Mouse (Mus musculus): Measurements from ENCODE around the gene Catspere2. TPM values are rescaled to one million over a fixed set of nuclear protein-coding genes. Genes with fewer than 3 reads are reported as not detected.
A peak's percentile ranks its signal among the peaks of the same experiment; 100 is the strongest.
"Not testable (repeated sequence)": the region's sequence is repeated elsewhere in the genome, so short reads cannot be mapped to it uniquely, and the experiment has no call there.

Catspere2 gene
- polyA plus RNA-seq (2016; fragmentation: Nextera tagmentation; extraction: Ambion mirVana) = 0.20 and 0.40 TPM in 2 replicates

DNA sequence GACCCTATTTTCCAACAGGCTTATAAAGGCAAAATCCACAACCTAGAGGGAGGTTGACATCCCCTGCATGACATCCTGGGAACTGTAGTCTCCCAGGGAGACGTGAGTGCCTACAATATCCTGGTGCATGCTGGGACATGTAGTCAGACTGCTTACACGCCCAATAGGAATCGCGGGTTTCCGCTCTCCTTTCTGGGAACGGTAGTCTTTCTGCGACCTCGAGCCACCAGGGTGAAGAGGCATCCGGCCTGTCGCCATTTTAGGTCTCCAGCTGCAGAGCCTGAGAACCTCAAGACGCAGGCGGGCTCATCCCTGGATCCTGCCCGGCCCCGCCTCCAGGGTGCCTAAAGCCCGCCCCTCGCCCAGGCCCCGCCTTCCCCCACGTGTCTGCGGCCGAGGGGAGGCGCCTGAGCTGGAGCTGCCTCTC lies at the start of gene Catspere2:
Gene Catspere2 (plus strand): TSS at position 400 of the 427 bp plus-strand sequence.
- under 1% methylated on average over 21 of the region's 21 CpGs for WGBS
- H3K27me3 ChIP-seq; H3K4me1 ChIP-seq; H3K9me3 ChIP-seq (replicated peaks); H3K27ac ChIP-seq; H3K36me3 ChIP-seq: not testable (repeated sequence)
- ATAC-seq (ENCODE audit: low FRiP score) = peak; percentile 99
- Histone ChIP-seq H3K4me2 (replicated peaks) (peak within 1 kb of the TSS; percentile 52), H3K9ac (peak within 1 kb of the TSS; percentile 68), H3K4me3 (peak within 1 kb of the TSS; percentile 63)

DNA sequence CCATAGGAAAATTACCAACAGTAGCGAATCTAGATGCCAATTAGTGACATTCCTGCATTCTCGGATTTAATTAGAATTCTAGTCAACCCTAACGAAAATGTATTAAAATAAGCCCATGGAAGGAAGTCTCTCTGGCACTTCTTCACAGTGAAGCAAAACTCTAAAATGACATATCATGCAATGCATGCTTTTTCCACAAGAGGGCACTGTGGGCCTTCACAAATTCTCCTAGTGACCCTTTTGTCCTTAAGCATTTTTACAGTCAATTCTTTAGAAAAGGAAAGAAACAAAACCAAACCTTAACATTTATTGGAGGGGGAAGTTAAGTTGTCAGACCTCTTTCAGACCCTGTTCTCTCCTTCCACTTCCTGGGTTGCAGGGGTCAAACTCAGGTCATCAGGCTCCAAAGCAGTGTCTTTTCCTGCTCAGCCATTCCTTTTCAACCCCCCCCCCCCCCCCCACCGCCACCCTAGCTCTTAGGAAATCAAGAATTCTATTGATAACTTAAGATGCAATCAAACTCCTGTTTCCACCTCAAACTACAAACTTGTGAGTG lies 42.7 kb upstream of the Catspere2 start:
- ATAC-seq (ENCODE audit: low FRiP score) = 0 out of 2 replicates have a peak, but pooled peaks have one; percentile 19
- 6% methylated on average over 3 of the region's 4 CpGs for WGBS
- H3K4me1 ChIP-seq; H3K9ac ChIP-seq; H3K4me3 ChIP-seq; H3K9me3 ChIP-seq (replicated peaks); H3K27ac ChIP-seq; H3K4me2 ChIP-seq (replicated peaks); H3K27me3 ChIP-seq; H3K36me3 ChIP-seq: not testable (repeated sequence)

DNA sequence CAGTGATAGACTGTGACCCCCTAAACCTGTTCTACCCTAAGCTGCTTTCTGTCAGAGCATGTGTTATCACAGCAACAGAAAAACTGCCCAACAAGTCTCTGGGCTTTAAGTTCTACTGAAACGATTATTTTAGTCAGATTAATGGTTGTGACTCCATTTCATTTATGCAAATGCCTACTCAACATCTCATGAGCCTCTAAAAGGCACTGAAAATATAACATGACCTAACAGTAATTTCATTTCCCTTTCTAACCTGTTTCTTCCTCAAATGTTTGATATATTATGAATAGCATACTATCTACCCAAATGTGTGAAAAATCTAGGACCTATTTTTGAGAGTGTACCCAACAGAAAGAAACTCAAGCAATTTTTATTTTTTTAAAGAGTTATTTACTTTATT lies 1.9 kb upstream of the Catspere2 start:
- Histone ChIP-seq H3K9ac (no peak overlapping the region), H3K4me2 (replicated peaks) (no peak overlapping the region), H3K9me3 (replicated peaks) (no peaks in the 10 kb centered on the region), H3K4me1 (no peaks in the 10 kb centered on the region), H3K27ac (no peak overlapping the region), H3K36me3 (no peaks in the 10 kb centered on the region), H3K27me3 (no peaks in the 10 kb centered on the region), H3K4me3 (no peak overlapping the region)
- ATAC-seq (ENCODE audit: low FRiP score) = no peak
- WGBS = 85% methylated on average over 1 of the region's 1 CpGs

DNA sequence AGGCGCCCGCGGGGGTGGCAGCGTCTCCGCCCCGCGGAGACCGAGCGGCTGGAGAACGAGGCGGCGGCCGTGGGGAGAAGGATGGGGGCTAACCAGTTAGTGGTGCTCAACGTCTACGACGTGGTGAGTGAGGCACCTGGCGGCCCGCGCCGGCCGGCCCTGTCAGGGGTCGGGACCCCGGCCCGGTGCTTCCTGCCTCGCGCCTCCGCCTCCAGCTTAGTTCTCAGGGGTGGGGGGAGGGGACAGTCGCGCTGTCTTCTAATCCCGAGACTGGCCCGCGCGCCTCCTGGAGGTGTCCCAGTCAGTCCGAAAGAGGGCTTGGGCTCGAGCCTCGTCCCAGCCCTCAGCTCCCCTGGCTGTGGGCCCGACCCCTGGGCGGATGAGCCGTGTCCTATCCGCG lies 359 bp downstream of the Catspere2 start:
- not testable (repeated sequence) for H3K36me3 ChIP-seq; H3K9me3 ChIP-seq (replicated peaks); H3K27me3 ChIP-seq; H3K4me1 ChIP-seq; H3K27ac ChIP-seq
- Histone ChIP-seq H3K4me3 (peak overlapping the region; percentile 63), H3K4me2 (replicated peaks) (peak overlapping the region; percentile 52), H3K9ac (peak overlapping the region; percentile 68)
- ATAC-seq (ENCODE audit: low FRiP score) = peak; percentile 63
- under 1% methylated on average over 16 of the region's 41 CpGs for WGBS

DNA sequence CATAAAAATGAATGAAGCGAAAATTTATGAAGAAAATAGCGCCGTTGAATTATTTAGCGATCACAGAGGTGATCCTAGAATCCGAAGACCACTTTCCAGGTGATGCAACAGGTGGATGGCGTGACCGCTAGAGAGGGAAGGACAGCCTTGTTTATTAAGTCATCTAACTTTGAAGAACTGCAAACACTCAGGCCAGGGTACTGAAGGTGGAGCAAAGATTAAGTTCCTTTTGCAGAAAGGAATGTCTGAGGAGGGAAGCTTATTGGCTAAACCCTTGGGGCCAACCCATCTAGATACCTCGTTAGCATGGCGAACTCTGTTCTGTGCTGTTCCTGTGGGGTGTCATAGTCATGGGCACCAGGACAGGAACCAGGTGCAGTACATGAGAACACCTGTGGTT lies 983 bp downstream of the Catspere2 start:
- Histone ChIP-seq H3K4me2 (replicated peaks) (peak overlapping the region; percentile 39), H3K9ac (no peak overlapping the region), H3K4me1 (no peaks in the 10 kb centered on the region), H3K27ac (no peak overlapping the region), H3K36me3 (no peaks in the 10 kb centered on the region), H3K9me3 (replicated peaks) (no peaks in the 10 kb centered on the region), H3K4me3 (0 out of 2 replicates have a peak overlapping the region, but pooled peaks have one; percentile 6), H3K27me3 (no peaks in the 10 kb centered on the region)
- ATAC-seq (ENCODE audit: low FRiP score) = no peak
- 70% methylated on average over 9 of the region's 9 CpGs for WGBS

DNA sequence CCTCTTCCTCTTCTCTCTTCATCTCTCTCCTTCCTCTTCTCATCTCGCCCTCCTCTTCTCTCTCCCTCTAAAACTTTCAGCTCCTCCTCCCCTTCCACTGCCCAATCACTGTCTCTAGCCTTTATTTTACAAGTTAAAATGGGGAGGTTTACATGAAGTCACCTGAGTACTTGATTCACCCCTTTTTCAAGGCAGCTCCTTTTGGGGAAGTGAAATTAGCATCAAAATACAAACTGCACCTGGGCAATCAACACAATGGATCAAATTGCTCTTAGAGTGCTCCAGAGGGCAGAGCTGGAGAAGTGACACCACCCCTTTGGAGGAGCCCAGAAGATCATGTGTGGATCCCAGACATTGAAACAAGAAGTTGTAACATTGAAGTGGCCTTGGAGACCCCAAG lies 4.3 kb downstream of the Catspere2 start:
- not testable (repeated sequence) for H3K36me3 ChIP-seq; H3K9me3 ChIP-seq (replicated peaks); H3K27ac ChIP-seq; H3K4me2 ChIP-seq (replicated peaks); H3K9ac ChIP-seq; H3K27me3 ChIP-seq; H3K4me1 ChIP-seq; H3K4me3 ChIP-seq; ATAC-seq (ENCODE audit: low FRiP score)
- 68% methylated on average over 1 of the region's 1 CpGs for WGBS

DNA sequence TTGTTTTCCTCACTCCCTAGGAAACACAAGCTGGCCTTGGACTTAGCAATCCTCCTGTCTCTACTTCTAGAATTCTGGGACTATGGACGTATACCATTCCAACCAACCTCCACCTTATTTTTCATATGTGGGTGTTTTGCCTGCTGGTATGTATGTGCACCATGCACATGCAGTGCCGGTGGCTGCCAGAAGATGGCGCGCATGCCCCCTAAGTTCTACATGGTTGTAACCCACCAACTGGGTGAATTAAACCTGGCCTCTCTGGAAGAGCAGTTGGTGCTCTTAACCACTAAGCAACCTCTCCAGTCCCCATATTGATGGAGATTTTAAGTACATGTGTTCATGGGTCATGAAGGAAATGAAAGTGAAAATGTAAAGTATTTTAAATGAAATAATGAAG lies 89.6 kb downstream of the Catspere2 start:
- H3K27me3 ChIP-seq; H3K4me3 ChIP-seq; H3K4me2 ChIP-seq (replicated peaks); H3K9ac ChIP-seq; H3K4me1 ChIP-seq; H3K27ac ChIP-seq; H3K9me3 ChIP-seq (replicated peaks); H3K36me3 ChIP-seq; ATAC-seq (ENCODE audit: low FRiP score): not testable (repeated sequence)
- 61% methylated on average over 4 of the region's 4 CpGs for WGBS

DNA sequence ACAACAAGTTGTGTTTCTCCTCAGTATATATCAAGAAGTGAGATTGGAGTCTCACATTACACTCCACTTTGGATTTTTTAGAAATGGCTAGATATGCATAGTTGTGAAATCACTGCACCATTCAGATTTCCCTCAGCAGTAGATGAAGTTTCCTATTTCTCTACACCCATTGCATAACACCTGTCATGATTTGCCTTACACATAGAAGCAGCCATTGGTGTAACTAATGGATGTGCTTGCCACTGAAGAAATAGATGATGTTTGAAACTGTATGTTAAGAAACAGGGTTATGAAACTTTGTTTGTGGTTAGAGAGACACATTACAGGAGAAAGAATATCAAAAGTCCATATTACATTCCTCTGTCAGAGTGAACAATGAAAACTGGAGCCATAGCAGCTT lies 114.6 kb downstream of the Catspere2 start:
- H3K27me3 ChIP-seq; H3K9me3 ChIP-seq (replicated peaks); H3K27ac ChIP-seq; ATAC-seq (ENCODE audit: low FRiP score); H3K4me1 ChIP-seq; H3K4me3 ChIP-seq; H3K9ac ChIP-seq; H3K4me2 ChIP-seq (replicated peaks); H3K36me3 ChIP-seq: not testable (repeated sequence)

DNA sequence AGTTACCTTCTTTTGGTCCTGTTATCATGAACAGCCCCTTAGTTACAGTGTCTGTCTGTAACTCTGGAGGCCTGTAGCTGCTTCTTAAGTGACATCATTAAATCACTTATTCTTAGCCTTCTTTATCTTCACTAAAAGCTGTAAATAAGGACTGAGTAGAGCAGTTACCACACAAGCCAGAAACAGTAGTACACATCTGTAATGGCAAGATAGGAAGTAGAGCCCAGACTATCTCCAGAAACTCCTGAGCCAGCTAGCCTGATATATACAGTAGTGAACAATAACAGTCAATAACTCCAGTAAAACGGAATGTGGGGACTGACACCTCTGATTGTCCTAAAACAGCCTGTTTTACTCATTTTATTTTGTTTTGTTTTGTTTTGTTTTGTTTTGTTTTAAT lies 125.3 kb downstream of the Catspere2 start:
- H3K9ac ChIP-seq; H3K27ac ChIP-seq; H3K9me3 ChIP-seq (replicated peaks); H3K36me3 ChIP-seq; H3K4me3 ChIP-seq; H3K4me2 ChIP-seq (replicated peaks); ATAC-seq (ENCODE audit: low FRiP score); H3K27me3 ChIP-seq; H3K4me1 ChIP-seq: not testable (repeated sequence)
- WGBS = 83% methylated on average over 1 of the region's 1 CpGs

DNA sequence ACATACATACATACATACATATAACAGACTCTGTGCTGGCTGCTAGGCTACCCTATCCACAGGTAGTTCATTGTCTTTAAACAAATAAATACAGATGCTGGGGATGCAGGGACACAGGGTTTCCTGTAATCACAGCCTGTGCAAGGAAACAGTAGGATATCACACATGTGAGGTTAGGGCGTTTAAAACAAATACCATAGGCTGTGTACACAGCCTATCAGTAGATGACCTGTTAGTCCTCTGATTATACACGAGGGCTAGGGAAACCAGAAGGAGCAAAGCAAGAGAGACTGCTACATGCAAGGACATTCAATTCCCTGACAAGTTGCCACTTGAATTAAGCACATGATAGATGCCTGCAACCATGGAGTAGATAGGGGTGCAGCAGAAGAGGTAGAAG lies 139.0 kb downstream of the Catspere2 start:
- H3K4me3 ChIP-seq; H3K4me2 ChIP-seq (replicated peaks); H3K36me3 ChIP-seq; H3K9me3 ChIP-seq (replicated peaks); H3K9ac ChIP-seq; H3K27me3 ChIP-seq; H3K4me1 ChIP-seq; ATAC-seq (ENCODE audit: low FRiP score); H3K27ac ChIP-seq: not testable (repeated sequence)
- 73% methylated on average over 2 of the region's 2 CpGs for WGBS

DNA sequence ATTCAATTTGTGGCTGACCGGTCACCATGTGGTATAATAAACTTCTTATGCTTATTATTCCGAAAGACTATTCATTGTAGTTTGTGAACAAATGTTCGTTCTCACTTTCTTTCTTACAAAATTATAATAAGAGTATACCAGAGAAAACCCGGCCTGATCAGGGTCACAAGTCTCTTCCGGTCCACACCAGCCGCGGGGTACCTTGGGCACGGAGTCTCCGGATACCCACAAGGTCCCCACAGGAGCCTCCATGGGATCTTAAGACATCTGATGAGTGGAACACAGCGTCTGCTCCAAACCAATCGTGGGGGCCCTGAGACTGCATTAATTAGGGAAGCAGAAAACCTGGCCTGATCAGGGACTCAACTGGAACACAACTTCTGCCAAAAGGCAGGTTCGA lies 151.1 kb downstream of the Catspere2 start:
- ATAC-seq (ENCODE audit: low FRiP score) = no peak
- Histone ChIP-seq H3K36me3 (no peaks in the 10 kb centered on the region), H3K9ac (no peak overlapping the region), H3K27ac (no peak overlapping the region), H3K4me3 (no peak overlapping the region), H3K4me1 (no peaks in the 10 kb centered on the region), H3K9me3 (replicated peaks) (no peaks in the 10 kb centered on the region), H3K27me3 (no peaks in the 10 kb centered on the region), H3K4me2 (replicated peaks) (no peak overlapping the region)
- WGBS = 94% methylated on average over 12 of the region's 12 CpGs

DNA sequence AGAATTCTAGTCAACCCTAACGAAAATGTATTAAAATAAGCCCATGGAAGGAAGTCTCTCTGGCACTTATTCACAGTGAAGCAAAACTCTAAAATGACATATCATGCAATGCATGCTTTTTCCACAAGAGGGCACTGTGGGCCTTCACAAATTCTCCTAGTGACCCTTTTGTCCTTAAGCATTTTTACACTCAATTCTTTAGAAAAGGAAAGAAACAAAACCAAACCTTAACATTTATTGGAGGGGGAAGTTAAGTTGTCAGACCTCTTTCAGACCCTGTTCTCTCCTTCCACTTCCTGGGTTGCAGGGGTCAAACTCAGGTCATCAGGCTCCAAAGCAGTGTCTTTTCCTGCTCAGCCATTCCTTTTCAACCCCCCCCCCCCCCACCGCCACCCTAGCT lies 163.3 kb downstream of the Catspere2 start:
- not testable (repeated sequence) for H3K9me3 ChIP-seq (replicated peaks); H3K27ac ChIP-seq; ATAC-seq (ENCODE audit: low FRiP score); H3K4me3 ChIP-seq; H3K27me3 ChIP-seq; H3K4me1 ChIP-seq; H3K4me2 ChIP-seq (replicated peaks); H3K36me3 ChIP-seq; H3K9ac ChIP-seq
- 33% methylated on average over 2 of the region's 2 CpGs for WGBS

DNA sequence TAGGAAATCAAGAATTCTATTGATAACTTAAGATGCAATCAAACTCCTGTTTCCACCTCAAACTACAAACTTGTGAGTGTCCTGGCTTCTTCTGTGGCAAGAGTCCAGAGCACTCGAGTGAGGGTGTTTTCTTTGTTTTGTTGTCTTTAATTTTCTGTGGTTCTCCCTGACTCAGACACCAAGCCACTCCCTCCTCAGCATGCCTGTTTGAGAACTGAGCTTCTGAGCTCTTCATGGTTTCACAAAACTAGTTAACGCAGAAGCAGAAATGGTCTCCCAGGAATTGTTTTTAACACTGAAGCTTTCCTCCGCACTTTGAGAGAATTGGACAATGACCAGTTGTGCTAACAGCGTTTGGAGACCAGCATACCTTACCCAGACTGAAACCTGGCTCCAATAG lies 163.7 kb downstream of the Catspere2 start:
- not testable (repeated sequence) for ATAC-seq (ENCODE audit: low FRiP score); H3K4me2 ChIP-seq (replicated peaks); H3K4me3 ChIP-seq; H3K27ac ChIP-seq; H3K4me1 ChIP-seq; H3K36me3 ChIP-seq; H3K9me3 ChIP-seq (replicated peaks); H3K27me3 ChIP-seq; H3K9ac ChIP-seq
- 39% methylated on average over 4 of the region's 4 CpGs for whole genome bisulfite sequencing
